Mouse (Mus musculus): ENCODE results near the gene Gm17067. TPM values are rescaled to one million over a fixed set of nuclear protein-coding genes. Genes with fewer than 3 reads are reported as not detected.
"Not testable (repeated sequence)": the region's sequence is repeated elsewhere in the genome, so short reads cannot be mapped to it uniquely, and the experiment has no call there.

Gm17067 gene
- total RNA-seq (2014; rRNA removed) = not detected in 2 replicates
- polyA plus RNA-seq (2015; fragmentation: Nextera tagmentation; extraction: Ambion mirVana) = not detected in 2 replicates

DNA sequence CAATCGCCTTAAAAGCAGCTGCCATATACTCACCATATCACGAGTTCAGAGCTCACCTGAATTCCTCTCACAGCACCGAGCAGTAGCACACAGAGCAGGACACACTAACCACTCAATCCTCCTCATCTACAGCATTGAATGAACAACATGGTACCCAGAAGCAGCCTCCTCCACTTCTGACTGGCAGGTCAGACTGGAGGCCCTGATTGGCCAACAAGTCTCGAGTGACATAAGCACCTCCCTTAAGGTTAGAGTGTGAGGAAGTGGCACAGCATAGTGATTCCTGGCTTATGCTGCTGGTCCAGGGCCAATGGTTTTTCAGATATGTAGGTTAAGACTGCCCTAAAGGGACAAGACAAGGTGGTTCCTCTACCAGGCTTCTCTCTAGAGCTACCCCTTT, at the start of gene Gm17067:
Gene Gm17067 (minus strand): TSS at position 101 of the 400 bp plus-strand sequence.
- ATAC-seq (ENCODE audit: low FRiP score); H3K4me2 ChIP-seq (ENCODE audit: low read depth, low read length, poor library complexity, severe bottlenecking); DNase-seq (ENCODE audit: low spot score); H3K9ac ChIP-seq (replicated peaks; ENCODE audit: low read length, poor library complexity, severe bottlenecking); H3K9me3 ChIP-seq (ENCODE audit: low read length); H3K36me3 ChIP-seq (ENCODE audit: insufficient read depth, low read length); H3K4me3 ChIP-seq (ENCODE audit: low read depth, low read length); H3K4me1 ChIP-seq (ENCODE audit: insufficient read depth, low read length); H3K27me3 ChIP-seq (ENCODE audit: insufficient read depth, low read length); H3K27ac ChIP-seq (ENCODE audit: low read depth, low read length): not testable (repeated sequence)
- WGBS = 87% methylated on average over 4 of the region's 4 CpGs

DNA sequence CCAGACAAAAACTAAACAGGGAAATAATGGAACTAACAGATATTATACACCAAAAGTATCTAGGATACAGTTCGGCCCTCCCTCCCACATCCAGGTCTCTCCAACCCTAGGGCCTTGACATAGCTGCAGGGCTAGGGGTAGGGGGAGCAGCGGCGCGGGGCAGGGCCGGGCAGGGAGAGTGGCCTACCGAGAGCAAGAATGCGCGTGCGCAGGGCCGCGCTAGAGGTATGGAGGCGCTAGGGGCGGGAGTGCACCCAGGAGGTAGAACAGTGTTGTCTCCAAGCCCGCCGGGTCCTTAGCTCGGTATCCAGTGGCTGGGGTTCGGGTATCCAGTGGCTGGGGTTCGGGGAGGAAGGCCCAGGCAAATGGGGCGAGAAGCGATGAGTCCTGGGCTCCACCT, 23.0 kb upstream of the Gm17067 start:
- no peak overlapping the region for H3K27ac ChIP-seq (ENCODE audit: low read depth, low read length)
- no peaks in the 10 kb centered on the region for H3K27me3 ChIP-seq (ENCODE audit: insufficient read depth, low read length)
- WGBS = 41% methylated on average over 20 of the region's 20 CpGs
- H3K4me3 ChIP-seq (ENCODE audit: low read depth, low read length) = no peak overlapping the region
- no peaks in the 10 kb centered on the region for H3K4me1 ChIP-seq (ENCODE audit: insufficient read depth, low read length)
- ATAC-seq (ENCODE audit: low FRiP score) (no peak), DNase-seq (ENCODE audit: low spot score) (no peak)
- TF ChIP-seq CTCF (IDR thresholded peaks at IDR 0.05) = no peak
- peaks cover 3% of the 10 kb centered on the region; the same call in 1 of the 2 replicates for H3K9me3 ChIP-seq (ENCODE audit: low read length)
- no peaks in the 10 kb centered on the region for H3K36me3 ChIP-seq (ENCODE audit: insufficient read depth, low read length)
- H3K9ac ChIP-seq (replicated peaks; ENCODE audit: low read length, poor library complexity, severe bottlenecking) = no peak overlapping the region
- no peak overlapping the region for H3K4me2 ChIP-seq (ENCODE audit: low read depth, low read length, poor library complexity, severe bottlenecking)

DNA sequence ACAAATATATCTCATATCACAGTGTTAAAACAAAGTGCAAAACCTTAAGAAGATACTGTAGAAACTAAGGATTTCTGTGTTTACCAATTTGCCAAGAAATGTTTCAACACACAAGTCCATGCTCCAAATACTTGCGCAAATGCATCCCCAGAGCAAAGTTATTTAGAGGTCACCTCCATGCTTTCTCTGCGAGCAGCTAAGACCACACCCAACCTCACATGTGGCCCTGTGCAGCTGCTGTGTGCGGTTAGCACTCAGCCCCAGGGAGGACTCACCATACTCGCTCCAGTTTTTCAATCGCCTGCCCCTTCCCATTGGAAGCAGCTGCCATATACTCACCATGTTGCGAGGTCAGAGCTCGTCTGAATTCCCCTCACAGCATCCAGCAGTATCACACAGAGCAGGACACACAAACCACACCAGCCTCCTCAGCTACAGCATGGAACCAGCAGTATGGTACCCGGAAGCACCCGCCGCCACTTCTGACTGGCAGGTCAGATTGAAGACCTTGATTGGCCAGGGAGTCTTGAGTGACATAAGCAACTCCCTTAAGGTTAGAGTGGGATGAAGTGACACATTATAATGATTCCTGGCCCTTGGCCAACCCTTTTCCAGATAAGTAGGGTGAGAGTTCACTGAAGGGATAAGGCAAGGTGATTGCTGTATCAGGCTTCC, 11.9 kb upstream of the Gm17067 start:
- Histone ChIP-seq H3K4me2 (ENCODE audit: low read depth, low read length, poor library complexity, severe bottlenecking) (no peak overlapping the region), H3K27me3 (ENCODE audit: insufficient read depth, low read length) (no peaks in the 10 kb centered on the region), H3K4me3 (ENCODE audit: low read depth, low read length) (no peak overlapping the region), H3K4me1 (ENCODE audit: insufficient read depth, low read length) (no peaks in the 10 kb centered on the region), H3K27ac (ENCODE audit: low read depth, low read length) (no peak overlapping the region), H3K36me3 (ENCODE audit: insufficient read depth, low read length) (no peaks in the 10 kb centered on the region), H3K9ac (replicated peaks; ENCODE audit: low read length, poor library complexity, severe bottlenecking) (no peak overlapping the region), H3K9me3 (ENCODE audit: low read length) (peaks cover 7% of the 10 kb centered on the region; the same call in 1 of the 2 replicates)
- no peak for ATAC-seq (ENCODE audit: low FRiP score)
- TF ChIP-seq CTCF (IDR thresholded peaks at IDR 0.05) = no peak
- WGBS = 87% methylated on average over 10 of the region's 10 CpGs
- DNase-seq (ENCODE audit: low spot score) = no peak

DNA sequence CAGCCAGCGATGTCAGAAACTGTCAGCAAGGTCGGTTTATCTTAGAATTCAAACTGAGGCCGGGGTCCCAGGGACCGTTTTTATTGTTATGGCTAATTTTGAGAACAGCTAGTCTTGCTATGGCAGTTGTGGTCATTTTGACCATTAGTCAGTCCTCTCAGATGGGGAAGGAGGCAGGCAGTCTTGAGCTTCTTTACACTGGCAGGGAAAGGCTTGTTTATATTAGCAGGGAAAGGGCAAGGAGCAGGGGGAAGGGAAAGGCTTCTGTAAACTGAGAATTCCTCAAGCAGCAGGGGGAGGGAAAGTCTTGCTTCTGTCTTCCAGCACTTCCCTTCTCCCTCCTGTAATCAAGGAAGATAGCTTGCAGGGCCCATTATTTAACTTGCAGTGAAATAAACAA, 33.6 kb downstream of the Gm17067 start:
- not testable (repeated sequence) for ATAC-seq (ENCODE audit: low FRiP score); H3K27me3 ChIP-seq (ENCODE audit: insufficient read depth, low read length); H3K9me3 ChIP-seq (ENCODE audit: low read length); H3K4me1 ChIP-seq (ENCODE audit: insufficient read depth, low read length); H3K36me3 ChIP-seq (ENCODE audit: insufficient read depth, low read length); H3K27ac ChIP-seq (ENCODE audit: low read depth, low read length)
- peak overlapping the region; percentile 49 for H3K4me2 ChIP-seq (ENCODE audit: low read depth, low read length, poor library complexity, severe bottlenecking)
- DNase-seq (ENCODE audit: low spot score) = peak; percentile 2
- WGBS = 3% methylated on average over 4 of the region's 4 CpGs
- H3K9ac ChIP-seq (replicated peaks; ENCODE audit: low read length, poor library complexity, severe bottlenecking) = peak overlapping the region; percentile 55
- peak overlapping the region; percentile 52 for H3K4me3 ChIP-seq (ENCODE audit: low read depth, low read length)

DNA sequence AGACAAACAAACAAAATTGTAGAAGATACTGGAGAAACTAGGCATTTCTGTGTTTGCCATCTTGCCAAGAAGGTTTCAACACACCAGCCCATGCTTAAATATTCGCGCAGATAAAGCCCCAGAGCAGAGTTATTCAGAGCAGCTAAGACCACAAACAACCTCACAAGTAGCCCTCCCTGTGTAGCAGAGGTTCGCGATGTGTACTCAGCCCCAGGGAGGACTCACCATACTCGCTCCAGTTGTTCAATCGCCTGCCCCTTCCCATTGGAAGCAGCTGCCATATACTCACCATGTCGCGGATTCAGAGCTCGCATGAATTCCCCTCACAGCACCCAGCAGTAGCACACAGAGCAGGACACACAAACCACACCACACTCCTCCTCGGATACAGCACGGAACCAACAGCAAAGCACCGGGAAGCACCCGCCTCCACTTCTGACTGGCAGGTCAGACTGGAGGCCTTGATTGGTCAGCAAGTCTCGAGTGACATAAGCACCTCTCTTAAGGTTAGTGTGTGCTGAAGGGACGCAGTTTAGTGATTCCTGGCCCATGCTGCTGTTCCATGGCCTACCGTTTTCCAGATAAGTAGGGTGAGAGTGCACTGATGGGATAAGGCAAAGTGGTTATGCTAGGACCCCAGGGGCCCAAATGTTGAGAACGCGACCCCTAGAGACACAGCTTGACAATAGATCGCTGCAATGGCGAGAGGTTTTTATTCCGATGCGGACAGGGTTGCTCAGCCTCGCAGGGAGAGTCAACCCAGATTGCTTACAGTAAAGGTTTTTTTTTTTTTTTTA, 34.3 kb downstream of the Gm17067 start, which contains the start of gene Zfp975:
Gene Zfp975 (minus strand): TSS at position 381 of the 797 bp plus-strand sequence.
- peak within 1 kb of the TSS; percentile 59; the same call in 1 of the 2 replicates for H3K27ac ChIP-seq (ENCODE audit: low read depth, low read length)
- H3K4me2 ChIP-seq (ENCODE audit: low read depth, low read length, poor library complexity, severe bottlenecking) = peak within 1 kb of the TSS; percentile 49
- not testable (repeated sequence) for H3K27me3 ChIP-seq (ENCODE audit: insufficient read depth, low read length); H3K9me3 ChIP-seq (ENCODE audit: low read length); H3K4me1 ChIP-seq (ENCODE audit: insufficient read depth, low read length); H3K36me3 ChIP-seq (ENCODE audit: insufficient read depth, low read length)
- DNase-seq (ENCODE audit: low spot score) (peak; percentile 87), ATAC-seq (ENCODE audit: low FRiP score) (peak; percentile 98)
- WGBS = under 1% methylated on average over 23 of the region's 23 CpGs
- H3K9ac ChIP-seq (replicated peaks; ENCODE audit: low read length, poor library complexity, severe bottlenecking) = peak within 1 kb of the TSS; percentile 55
- H3K4me3 ChIP-seq (ENCODE audit: low read depth, low read length) = peak within 1 kb of the TSS; percentile 52

DNA sequence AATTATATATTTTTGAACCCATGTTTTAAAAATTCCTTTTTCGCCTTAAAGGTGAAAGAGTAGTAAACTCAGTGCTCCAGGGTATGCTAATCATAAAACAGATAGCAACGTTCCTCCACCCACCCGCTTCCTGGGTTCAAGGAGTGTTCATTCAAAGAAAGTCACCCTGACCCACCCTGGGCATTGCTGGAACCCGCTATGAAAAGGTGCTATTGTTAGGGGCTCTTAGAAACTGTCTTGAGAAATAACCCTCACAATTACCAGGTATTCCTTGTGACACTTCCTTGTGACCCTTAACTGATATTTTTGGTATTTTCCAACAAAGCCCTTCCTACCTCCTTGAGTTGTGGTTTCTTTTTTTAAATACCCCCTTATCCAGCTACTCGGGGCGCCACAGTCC, 46.7 kb downstream of the Gm17067 start:
- 94% methylated on average over 6 of the region's 6 CpGs for WGBS
- H3K36me3 ChIP-seq (ENCODE audit: insufficient read depth, low read length); H3K27me3 ChIP-seq (ENCODE audit: insufficient read depth, low read length); DNase-seq (ENCODE audit: low spot score); H3K4me1 ChIP-seq (ENCODE audit: insufficient read depth, low read length); H3K27ac ChIP-seq (ENCODE audit: low read depth, low read length); ATAC-seq (ENCODE audit: low FRiP score); H3K4me2 ChIP-seq (ENCODE audit: low read depth, low read length, poor library complexity, severe bottlenecking); H3K4me3 ChIP-seq (ENCODE audit: low read depth, low read length); H3K9ac ChIP-seq (replicated peaks; ENCODE audit: low read length, poor library complexity, severe bottlenecking); H3K9me3 ChIP-seq (ENCODE audit: low read length): not testable (repeated sequence)

DNA sequence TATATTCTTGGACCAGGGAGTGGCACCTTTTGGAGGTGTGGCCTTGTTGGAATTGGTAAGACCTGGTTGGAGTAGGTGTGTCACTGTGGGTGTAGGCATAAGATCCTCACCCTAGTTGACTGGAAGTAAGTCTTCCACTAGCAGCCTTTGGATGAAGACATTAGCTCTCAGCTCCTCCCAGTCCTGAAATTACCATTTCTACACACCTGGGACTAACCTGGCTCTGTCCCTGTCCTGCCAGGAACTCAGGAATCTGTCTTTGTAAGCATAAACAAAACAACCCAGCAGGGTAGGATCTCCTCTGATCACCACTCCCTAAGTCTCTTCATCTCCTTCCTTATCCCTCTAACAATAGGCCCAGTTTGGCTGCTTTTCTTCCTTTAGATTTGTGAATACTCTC, 47.2 kb downstream of the Gm17067 start:
- H3K4me1 ChIP-seq (ENCODE audit: insufficient read depth, low read length); H3K9me3 ChIP-seq (ENCODE audit: low read length); H3K27ac ChIP-seq (ENCODE audit: low read depth, low read length); H3K9ac ChIP-seq (replicated peaks; ENCODE audit: low read length, poor library complexity, severe bottlenecking); H3K27me3 ChIP-seq (ENCODE audit: insufficient read depth, low read length); DNase-seq (ENCODE audit: low spot score); ATAC-seq (ENCODE audit: low FRiP score); H3K4me3 ChIP-seq (ENCODE audit: low read depth, low read length); H3K4me2 ChIP-seq (ENCODE audit: low read depth, low read length, poor library complexity, severe bottlenecking); H3K36me3 ChIP-seq (ENCODE audit: insufficient read depth, low read length): not testable (repeated sequence)

DNA sequence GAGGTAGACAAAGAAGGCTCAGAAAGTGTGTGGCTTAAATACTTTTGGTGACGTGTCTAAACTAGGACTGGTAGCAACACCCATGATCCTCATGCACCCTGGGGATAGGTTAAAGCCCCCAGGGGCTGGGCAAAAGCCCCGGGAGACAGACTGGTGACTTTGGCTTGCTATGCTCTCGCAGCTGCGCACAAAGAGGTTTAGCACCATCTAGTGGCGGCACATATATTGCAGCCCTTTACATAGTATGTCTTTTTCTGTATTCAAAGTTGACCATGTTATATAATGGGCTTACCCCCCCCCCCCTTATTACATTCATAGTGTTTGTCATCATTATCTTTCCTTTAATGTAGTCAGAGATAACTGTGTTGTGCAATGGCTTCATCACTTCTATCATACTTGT, 66.7 kb downstream of the Gm17067 start:
- H3K4me1 ChIP-seq (ENCODE audit: insufficient read depth, low read length); H3K27ac ChIP-seq (ENCODE audit: low read depth, low read length); H3K36me3 ChIP-seq (ENCODE audit: insufficient read depth, low read length); DNase-seq (ENCODE audit: low spot score); H3K4me2 ChIP-seq (ENCODE audit: low read depth, low read length, poor library complexity, severe bottlenecking); H3K4me3 ChIP-seq (ENCODE audit: low read depth, low read length); H3K9ac ChIP-seq (replicated peaks; ENCODE audit: low read length, poor library complexity, severe bottlenecking); H3K27me3 ChIP-seq (ENCODE audit: insufficient read depth, low read length); ATAC-seq (ENCODE audit: low FRiP score): not testable (repeated sequence)
- WGBS = 70% methylated on average over 5 of the region's 5 CpGs
- H3K9me3 ChIP-seq (ENCODE audit: low read length) = 0 out of 2 replicates have a peak, but pooled peaks cover 11% of the 10 kb centered on the region

Data from midbrain, postnatal 0 days (tissue).